Mouse (Mus musculus): ENCODE data around the gene Dlg2. TPM values are rescaled to one million over a fixed set of nuclear protein-coding genes. Genes with fewer than 3 reads are reported as not detected.

Gene Dlg2
- polyA plus RNA-seq, 1 experiment from 2014 or later = 10.0 TPM

DNA sequence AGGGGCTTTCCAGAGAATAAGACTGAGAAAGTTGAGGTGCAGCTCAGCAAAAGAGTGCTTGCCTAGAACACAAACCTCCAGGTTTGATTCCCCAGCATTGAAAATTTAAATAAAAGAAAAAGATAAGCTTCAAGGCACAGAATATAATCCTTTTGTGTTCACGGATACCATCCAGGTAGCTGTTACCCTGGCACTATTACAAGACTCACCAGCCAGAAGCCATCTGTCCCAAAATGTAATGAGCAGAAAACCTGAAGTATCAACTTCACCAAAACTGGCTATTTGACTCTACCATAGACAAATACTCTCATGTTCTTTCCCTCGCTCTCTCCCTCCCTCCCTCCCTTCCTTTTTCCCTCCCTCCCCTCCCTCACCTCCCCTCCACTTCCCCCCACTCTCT lies 1764.4 kb downstream of the Dlg2 start:
- no peaks in the 10 kb centered on the region for H3K4me1 ChIP-seq (ENCODE audit: control insufficient read depth in 2 of 2, insufficient read depth in 2 of 2, low read length in 2 of 2)
- 84% methylated on average over 2 of the region's 2 CpGs for WGBS
- no peak overlapping the region for H3K4me2 ChIP-seq (ENCODE audit: low read length)
- no peaks in the 10 kb centered on the region for H3K27me3 ChIP-seq (ENCODE audit: control insufficient read depth, insufficient read depth, low read length)
- H3K9me3 ChIP-seq (ENCODE audit: control insufficient read depth, low read length) = no peaks in the 10 kb centered on the region
- H3K27ac ChIP-seq (replicated peaks in 1 of 2; ENCODE audit: control insufficient read depth in 1 of 2, insufficient read depth in 1 of 2, low read depth in 2 of 2, low read length in 2 of 2) = no peak overlapping the region
- H3K9ac ChIP-seq (ENCODE audit: low read length) = no peak overlapping the region
- H3K36me3 ChIP-seq (ENCODE audit: control insufficient read depth, insufficient read depth, low read length) = no peaks in the 10 kb centered on the region
- no peak overlapping the region for H3K4me3 ChIP-seq (ENCODE audit: control insufficient read depth in 1 of 2, insufficient read depth in 1 of 2, low read depth in 1 of 2, low read length in 2 of 2)
- no peak for ATAC-seq (ENCODE audit: insufficient number of reproducible peaks, insufficient read depth, low FRiP score, low read depth)

GRCm38 (mm10) chr7:92247594-92247993 lies 1771.1 kb downstream of the Dlg2 start:
- Histone ChIP-seq H3K4me1 (ENCODE audit: control insufficient read depth in 2 of 2, insufficient read depth in 2 of 2, low read length in 2 of 2) (no peaks in the 10 kb centered on the region), H3K4me3 (ENCODE audit: control insufficient read depth in 1 of 2, insufficient read depth in 1 of 2, low read depth in 1 of 2, low read length in 2 of 2) (no peak overlapping the region), H3K36me3 (ENCODE audit: control insufficient read depth, insufficient read depth, low read length) (no peaks in the 10 kb centered on the region), H3K27me3 (ENCODE audit: control insufficient read depth, insufficient read depth, low read length) (no peaks in the 10 kb centered on the region), H3K27ac (replicated peaks in 1 of 2; ENCODE audit: control insufficient read depth in 1 of 2, insufficient read depth in 1 of 2, low read depth in 2 of 2, low read length in 2 of 2) (no peak overlapping the region), H3K9ac (ENCODE audit: low read length) (no peak overlapping the region), H3K4me2 (ENCODE audit: low read length) (no peak overlapping the region), H3K9me3 (ENCODE audit: control insufficient read depth, low read length) (no peaks in the 10 kb centered on the region)
- no peak for ATAC-seq (ENCODE audit: insufficient number of reproducible peaks, insufficient read depth, low FRiP score, low read depth)
- WGBS = 93% methylated on average over 3 of the region's 3 CpGs

- Histone ChIP-seq H3K9me3 (ENCODE audit: control insufficient read depth, low read length) (no peaks in the 10 kb centered on the region), H3K4me1 (ENCODE audit: control insufficient read depth in 2 of 2, insufficient read depth in 2 of 2, low read length in 2 of 2) (no peaks in the 10 kb centered on the region), H3K4me2 (ENCODE audit: low read length) (no peak overlapping the region), H3K27ac (replicated peaks in 1 of 2; ENCODE audit: control insufficient read depth in 1 of 2, insufficient read depth in 1 of 2, low read depth in 2 of 2, low read length in 2 of 2) (no peak overlapping the region), H3K27me3 (ENCODE audit: control insufficient read depth, insufficient read depth, low read length) (no peaks in the 10 kb centered on the region), H3K4me3 (ENCODE audit: control insufficient read depth in 1 of 2, insufficient read depth in 1 of 2, low read depth in 1 of 2, low read length in 2 of 2) (no peak overlapping the region), H3K36me3 (ENCODE audit: control insufficient read depth, insufficient read depth, low read length) (no peaks in the 10 kb centered on the region), H3K9ac (ENCODE audit: low read length) (no peak overlapping the region)
- WGBS = 79% methylated on average over 5 of the region's 5 CpGs
- ATAC-seq (ENCODE audit: insufficient number of reproducible peaks, insufficient read depth, low FRiP score, low read depth) = no peak
These were observed 1772.1 kb downstream of the Dlg2 start for GRCm38 (mm10) chr7:92248619-92249018.

GRCm38 (mm10) chr7:92258148-92258547 lies 1781.7 kb downstream of the Dlg2 start:
- Histone ChIP-seq H3K4me1 (ENCODE audit: control insufficient read depth in 2 of 2, insufficient read depth in 2 of 2, low read length in 2 of 2) (no peaks in the 10 kb centered on the region), H3K27ac (replicated peaks in 1 of 2; ENCODE audit: control insufficient read depth in 1 of 2, insufficient read depth in 1 of 2, low read depth in 2 of 2, low read length in 2 of 2) (no peak overlapping the region), H3K9me3 (ENCODE audit: control insufficient read depth, low read length) (no peaks in the 10 kb centered on the region), H3K4me3 (ENCODE audit: control insufficient read depth in 1 of 2, insufficient read depth in 1 of 2, low read depth in 1 of 2, low read length in 2 of 2) (no peak overlapping the region), H3K27me3 (ENCODE audit: control insufficient read depth, insufficient read depth, low read length) (no peaks in the 10 kb centered on the region), H3K9ac (ENCODE audit: low read length) (no peak overlapping the region), H3K36me3 (ENCODE audit: control insufficient read depth, insufficient read depth, low read length) (no peaks in the 10 kb centered on the region), H3K4me2 (ENCODE audit: low read length) (no peak overlapping the region)
- 69% methylated on average over 4 of the region's 4 CpGs for WGBS
- no peak for ATAC-seq (ENCODE audit: insufficient number of reproducible peaks, insufficient read depth, low FRiP score, low read depth)

GRCm38 (mm10) chr7:92258701-92259100 lies 1782.2 kb downstream of the Dlg2 start:
- Histone ChIP-seq H3K4me3 (ENCODE audit: control insufficient read depth in 1 of 2, insufficient read depth in 1 of 2, low read depth in 1 of 2, low read length in 2 of 2) (no peak overlapping the region), H3K36me3 (ENCODE audit: control insufficient read depth, insufficient read depth, low read length) (no peaks in the 10 kb centered on the region), H3K27me3 (ENCODE audit: control insufficient read depth, insufficient read depth, low read length) (no peaks in the 10 kb centered on the region), H3K9ac (ENCODE audit: low read length) (no peak overlapping the region), H3K4me2 (ENCODE audit: low read length) (no peak overlapping the region), H3K4me1 (ENCODE audit: control insufficient read depth in 2 of 2, insufficient read depth in 2 of 2, low read length in 2 of 2) (no peaks in the 10 kb centered on the region), H3K27ac (replicated peaks in 1 of 2; ENCODE audit: control insufficient read depth in 1 of 2, insufficient read depth in 1 of 2, low read depth in 2 of 2, low read length in 2 of 2) (no peak overlapping the region), H3K9me3 (ENCODE audit: control insufficient read depth, low read length) (no peaks in the 10 kb centered on the region)
- ATAC-seq (ENCODE audit: insufficient number of reproducible peaks, insufficient read depth, low FRiP score, low read depth) = no peak
- 69% methylated on average over 3 of the region's 3 CpGs for WGBS

- H3K4me1 ChIP-seq (ENCODE audit: control insufficient read depth in 2 of 2, insufficient read depth in 2 of 2, low read length in 2 of 2) = no peaks in the 10 kb centered on the region
- 87% methylated on average over 3 of the region's 3 CpGs for WGBS
- no peaks in the 10 kb centered on the region for H3K36me3 ChIP-seq (ENCODE audit: control insufficient read depth, insufficient read depth, low read length)
- no peak for ATAC-seq (ENCODE audit: insufficient number of reproducible peaks, insufficient read depth, low FRiP score, low read depth)
- H3K27ac ChIP-seq (replicated peaks in 1 of 2; ENCODE audit: control insufficient read depth in 1 of 2, insufficient read depth in 1 of 2, low read depth in 2 of 2, low read length in 2 of 2) = no peak overlapping the region
- no peak overlapping the region for H3K9ac ChIP-seq (ENCODE audit: low read length)
- no peak overlapping the region for H3K4me2 ChIP-seq (ENCODE audit: low read length)
- H3K27me3 ChIP-seq (ENCODE audit: control insufficient read depth, insufficient read depth, low read length) = no peaks in the 10 kb centered on the region
- H3K4me3 ChIP-seq (ENCODE audit: control insufficient read depth in 1 of 2, insufficient read depth in 1 of 2, low read depth in 1 of 2, low read length in 2 of 2) = no peak overlapping the region
- no peaks in the 10 kb centered on the region for H3K9me3 ChIP-seq (ENCODE audit: control insufficient read depth, low read length)
These were observed 1787.9 kb downstream of the Dlg2 start for GRCm38 (mm10) chr7:92264325-92264724.

DNA sequence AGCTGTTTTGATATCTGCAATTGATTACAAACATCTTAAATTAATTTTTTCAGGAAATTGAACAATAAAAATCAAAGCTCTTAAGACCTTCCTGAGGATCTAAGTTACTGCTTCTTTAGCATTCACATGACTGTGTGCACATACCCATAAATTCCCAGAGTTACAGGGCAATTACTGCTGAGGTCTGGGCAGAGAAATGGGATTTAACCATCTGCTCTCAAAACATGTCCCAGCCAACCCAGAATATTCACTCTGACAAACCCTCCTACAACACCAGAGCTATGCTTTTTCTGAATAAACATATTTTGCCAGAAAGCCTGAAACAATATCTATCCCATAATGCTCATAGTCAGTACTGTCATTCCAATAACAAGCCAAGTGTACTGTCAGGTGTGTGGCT lies 1788.5 kb downstream of the Dlg2 start:
- H3K4me3 ChIP-seq (ENCODE audit: control insufficient read depth in 1 of 2, insufficient read depth in 1 of 2, low read depth in 1 of 2, low read length in 2 of 2) = no peak overlapping the region
- H3K9ac ChIP-seq (ENCODE audit: low read length) = no peak overlapping the region
- H3K4me2 ChIP-seq (ENCODE audit: low read length) = no peak overlapping the region
- H3K36me3 ChIP-seq (ENCODE audit: control insufficient read depth, insufficient read depth, low read length) = no peaks in the 10 kb centered on the region
- ATAC-seq (ENCODE audit: insufficient number of reproducible peaks, insufficient read depth, low FRiP score, low read depth) = no peak
- H3K4me1 ChIP-seq (ENCODE audit: control insufficient read depth in 2 of 2, insufficient read depth in 2 of 2, low read length in 2 of 2) = no peaks in the 10 kb centered on the region
- H3K27ac ChIP-seq (replicated peaks in 1 of 2; ENCODE audit: control insufficient read depth in 1 of 2, insufficient read depth in 1 of 2, low read depth in 2 of 2, low read length in 2 of 2) = no peak overlapping the region
- H3K9me3 ChIP-seq (ENCODE audit: control insufficient read depth, low read length) = no peaks in the 10 kb centered on the region
- no peaks in the 10 kb centered on the region for H3K27me3 ChIP-seq (ENCODE audit: control insufficient read depth, insufficient read depth, low read length)

GRCm38 (mm10) chr7:92275353-92275752 lies 1798.9 kb downstream of the Dlg2 start:
- 0 out of 4 replicates have a peak, but pooled peaks cover 0 to 1% of the 10 kb centered on the region in 2 experiments for H3K4me1 ChIP-seq (ENCODE audit: control insufficient read depth in 2 of 2, insufficient read depth in 2 of 2, low read length in 2 of 2)
- no peaks in the 10 kb centered on the region for H3K9me3 ChIP-seq (ENCODE audit: control insufficient read depth, low read length)
- H3K4me3 ChIP-seq (ENCODE audit: control insufficient read depth in 1 of 2, insufficient read depth in 1 of 2, low read depth in 1 of 2, low read length in 2 of 2) = no peak overlapping the region
- no peaks in the 10 kb centered on the region for H3K27me3 ChIP-seq (ENCODE audit: control insufficient read depth, insufficient read depth, low read length)
- no peak overlapping the region for H3K27ac ChIP-seq (replicated peaks in 1 of 2; ENCODE audit: control insufficient read depth in 1 of 2, insufficient read depth in 1 of 2, low read depth in 2 of 2, low read length in 2 of 2)
- H3K9ac ChIP-seq (ENCODE audit: low read length) = no peak overlapping the region
- 67% methylated on average over 4 of the region's 4 CpGs for WGBS
- no peaks in the 10 kb centered on the region for H3K36me3 ChIP-seq (ENCODE audit: control insufficient read depth, insufficient read depth, low read length)
- H3K4me2 ChIP-seq (ENCODE audit: low read length) = no peak overlapping the region
- ATAC-seq (ENCODE audit: insufficient number of reproducible peaks, insufficient read depth, low FRiP score, low read depth) = no peak
